Mouse (Mus musculus) megakaryocyte, embryonic 14.5 days (primary cell): ENCODE measurements at regions not wholly inside any gene's neighbourhood (a gene's known extent, or its start where the extent isn't known, plus 50 kb on each side); places are given as distances from the start of the nearest gene placed in this dataset.

ENCODE experiments used
- FLI1 ChIP-seq: IDR thresholded peaks from 2 replicates; pipeline ENCODE4 v1.6.1; 2012; ENCODE audit warnings: low read length, inconsistent platforms, mixed read lengths
- GATA1 ChIP-seq: IDR thresholded peaks from 3 replicates; pipeline ENCODE4 v1.6.1; 2012; ENCODE audit warnings: mixed read lengths, low read length, inconsistent platforms, borderline replicate concordance

GRCm38 (mm10) chr5:78017523-78017922 lies 609.7 kb upstream of the Igfbp7 start:
- TF ChIP-seq GATA1 (no peak), FLI1 (no peak)
